Mouse (Mus musculus) hematopoietic stem cell, adult 5-6 weeks (primary cell): Measurements from ENCODE around the gene Cryab. TPM values are rescaled to one million over a fixed set of nuclear protein-coding genes. Genes with fewer than 3 reads are reported as not detected.

ENCODE experiments used
- ATAC-seq, 2 experiments: fragments of 125-278 bp in 1 of 2; replicated peaks in 1 of 2; 2 replicates each; pipeline ENCODE4 v1.8.0; 2016 to 2017; ENCODE audit warnings: inconsistent platforms in 2 of 2, mild to moderate bottlenecking in 2 of 2, moderate number of reproducible peaks in 2 of 2, low read depth in 1 of 2, moderate TSS enrichment in 1 of 2; ENCODE audit not compliant: low FRiP score in 2 of 2, poor library complexity in 2 of 2, severe bottlenecking in 2 of 2, insufficient read depth in 1 of 2, low TSS enrichment in 1 of 2
- total RNA-seq: library from RNA; stranded (forward); fragments of 172-1452, 232-1000 nt; gene quantifications from 2 replicates; pipeline ENCODE4 v1.2.3, GENCODE M21; 2017

Gene Cryab
- 0.84 TPM in 1 of 2 replicates, not detected in the other for total RNA-seq

- no peak for ATAC-seq
Measured at GRCm38 (mm10) chr9:50751323-50751722, at the start of gene Cryab. Cryab (plus strand) TSS chr9:50751325.

GRCm38 (mm10) chr9:50704907-50705306 lies 46.2 kb upstream of the Cryab start:
- ATAC-seq, result no peak

GRCm38 (mm10) chr9:50709108-50709507 lies 42.0 kb upstream of the Cryab start:
- no peak for ATAC-seq

GRCm38 (mm10) chr9:50711337-50711736 lies 39.8 kb upstream of the Cryab start:
- peak; percentile 32 to 58; a peak in 2 of 4 replicates for ATAC-seq

GRCm38 (mm10) chr9:50714188-50714587 lies 36.9 kb upstream of the Cryab start:
- no peak for ATAC-seq

- no peak for ATAC-seq
Measured at GRCm38 (mm10) chr9:50718878-50719277, 32.2 kb upstream of the Cryab start.

GRCm38 (mm10) chr9:50721061-50721460 lies 30.1 kb upstream of the Cryab start:
- ATAC-seq, result no peak

- ATAC-seq, result no peak
Measured at GRCm38 (mm10) chr9:50722451-50722911, 28.6 kb upstream of the Cryab start.

- ATAC-seq, result no peak
Measured at GRCm38 (mm10) chr9:50723406-50723805, 27.7 kb upstream of the Cryab start.

- no peak for ATAC-seq
Measured at GRCm38 (mm10) chr9:50724147-50724546, 27.0 kb upstream of the Cryab start.

- no peak for ATAC-seq
Measured at GRCm38 (mm10) chr9:50724661-50725330, 26.3 kb upstream of the Cryab start.

- ATAC-seq, result no peak
Measured at GRCm38 (mm10) chr9:50725921-50726590, 25.1 kb upstream of the Cryab start.

GRCm38 (mm10) chr9:50727171-50727924 lies 23.8 kb upstream of the Cryab start:
- ATAC-seq, result no peak

GRCm38 (mm10) chr9:50727925-50728651 lies 23.0 kb upstream of the Cryab start:
- ATAC-seq, result peak; percentile 68 to 71

GRCm38 (mm10) chr9:50729600-50729999 lies 21.5 kb upstream of the Cryab start:
- ATAC-seq, result 0 out of 4 replicates have a peak, but pooled peaks have one; percentile 12 to 27

GRCm38 (mm10) chr9:50732560-50732959 lies 18.6 kb upstream of the Cryab start:
- no peak for ATAC-seq

- ATAC-seq, result no peak
Measured at GRCm38 (mm10) chr9:50734989-50735388, 16.1 kb upstream of the Cryab start.
